Mouse (Mus musculus): ENCODE data around the gene Zfp618.

GRCm38 (mm10) chr4:63008206-63008605 is 42.8 kb downstream of the Zfp618 start:
- TF ChIP-seq CTCF (IDR thresholded peaks at IDR 0.05; ENCODE audit: extremely low read depth, insufficient read length, insufficient replicate concordance, low read depth, low read length) = no peak
- TF ChIP-seq POLR2A (IDR thresholded peaks at IDR 0.05; ENCODE audit: low read depth, low read length) = no peak

Data from small intestine, adult 2 months (tissue).